Mouse (Mus musculus): ENCODE data around the gene Grb2. TPM values are rescaled to one million over a fixed set of nuclear protein-coding genes. Genes with fewer than 3 reads are reported as not detected.

The Grb2 gene
- polyA plus RNA-seq, 2 experiments, result 22.4 to 26.0 TPM

DNA sequence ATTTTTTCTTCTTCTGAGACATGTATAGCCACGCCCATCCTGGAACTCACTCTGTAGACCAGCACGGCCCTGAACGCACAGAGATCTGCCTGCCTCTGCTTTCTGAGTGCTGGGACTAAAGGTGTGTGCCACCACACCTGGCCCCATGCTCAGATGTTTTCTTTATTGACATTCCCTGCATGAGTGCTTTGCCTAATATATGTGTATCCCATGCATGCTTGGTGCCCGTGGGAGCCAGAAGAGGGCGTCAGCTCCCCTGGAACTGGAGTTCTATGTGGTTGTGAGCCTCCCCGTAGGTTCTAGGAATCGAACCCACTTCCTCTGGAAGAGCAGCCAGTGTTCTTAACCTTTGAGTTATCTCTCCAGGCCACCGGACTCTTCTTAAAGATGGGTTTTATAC lies 73.4 kb downstream of the Grb2 start:
- Histone ChIP-seq H3K4me3 (ENCODE audit: insufficient read depth in 1 of 2, low read depth in 2 of 2, low read length in 2 of 2) (no peak overlapping the region), H3K27ac (no peak overlapping the region), H3K27me3 (ENCODE audit: control insufficient read depth, insufficient read depth, low read length) (no peaks in the 10 kb centered on the region), H3K9me3 (ENCODE audit: control insufficient read depth, low read length) (no peaks in the 10 kb centered on the region), H3K36me3 (replicated peaks; ENCODE audit: control insufficient read depth, insufficient read depth, low read depth) (no peaks in the 10 kb centered on the region), H3K9ac (replicated peaks) (no peak overlapping the region), H3K4me2 (ENCODE audit: low read depth) (no peak overlapping the region), H3K4me1 (replicated peaks; ENCODE audit: control insufficient read depth in 2 of 2, insufficient read depth in 2 of 2, low read length in 1 of 2) (peaks cover 0 to 6% of the 10 kb centered on the region in 2 experiments; a peak in 2 of 4 replicates)
- TF ChIP-seq CTCF (IDR thresholded peaks at IDR 0.05; ENCODE audit: low read depth), result no peak
- WGBS (ENCODE audit: insufficient replicate concordance), result 55% methylated on average over 8 of the region's 8 CpGs
- ATAC-seq (ENCODE audit: insufficient read depth) (no peak), DNase-seq (ENCODE audit: low read depth in 3 of 3, low spot score in 3 of 3) (no peak)

DNA sequence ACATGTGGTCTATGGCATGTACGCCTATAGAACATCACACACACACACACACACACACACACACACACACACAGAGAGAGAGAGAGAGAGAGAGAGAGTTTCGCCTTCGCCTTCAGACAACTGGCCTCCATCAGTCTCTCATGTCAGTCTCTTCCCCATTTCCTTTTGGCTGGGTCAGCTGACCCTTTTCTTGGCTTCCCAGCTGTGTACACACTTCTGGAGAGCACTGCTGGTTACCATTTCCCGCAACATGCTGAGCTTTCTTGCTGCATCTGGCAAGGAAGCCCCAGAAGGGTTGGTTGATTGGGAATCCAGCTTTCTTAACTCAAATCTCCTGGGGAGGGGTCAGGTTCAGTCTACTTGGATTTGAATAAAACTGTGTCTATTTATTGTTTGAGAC lies 74.3 kb downstream of the Grb2 start:
- no peak for ATAC-seq (ENCODE audit: insufficient read depth)
- no peak overlapping the region for H3K9ac ChIP-seq (replicated peaks)
- no peak overlapping the region for H3K27ac ChIP-seq
- TF ChIP-seq CTCF (IDR thresholded peaks at IDR 0.05; ENCODE audit: low read depth), result no peak
- no peak for TF ChIP-seq EP300 (IDR thresholded peaks at IDR 0.05; ENCODE audit: low read depth)
- WGBS (ENCODE audit: insufficient replicate concordance), result 73% methylated on average over 4 of the region's 4 CpGs
- H3K36me3 ChIP-seq (replicated peaks; ENCODE audit: control insufficient read depth, insufficient read depth, low read depth), result no peaks in the 10 kb centered on the region
- H3K4me3 ChIP-seq (ENCODE audit: insufficient read depth in 1 of 2, low read depth in 2 of 2, low read length in 2 of 2), result no peak overlapping the region
- no peaks in the 10 kb centered on the region for H3K9me3 ChIP-seq (ENCODE audit: control insufficient read depth, low read length)
- no peaks in the 10 kb centered on the region for H3K27me3 ChIP-seq (ENCODE audit: control insufficient read depth, insufficient read depth, low read length)
- H3K4me1 ChIP-seq (replicated peaks; ENCODE audit: control insufficient read depth in 2 of 2, insufficient read depth in 2 of 2, low read length in 1 of 2), result peaks cover 0 to 6% of the 10 kb centered on the region in 2 experiments; a peak in 1 of 4 replicates
- no peak for DNase-seq (ENCODE audit: low read depth in 3 of 3, low spot score in 3 of 3)
- no peak overlapping the region for H3K4me2 ChIP-seq (ENCODE audit: low read depth)

DNA sequence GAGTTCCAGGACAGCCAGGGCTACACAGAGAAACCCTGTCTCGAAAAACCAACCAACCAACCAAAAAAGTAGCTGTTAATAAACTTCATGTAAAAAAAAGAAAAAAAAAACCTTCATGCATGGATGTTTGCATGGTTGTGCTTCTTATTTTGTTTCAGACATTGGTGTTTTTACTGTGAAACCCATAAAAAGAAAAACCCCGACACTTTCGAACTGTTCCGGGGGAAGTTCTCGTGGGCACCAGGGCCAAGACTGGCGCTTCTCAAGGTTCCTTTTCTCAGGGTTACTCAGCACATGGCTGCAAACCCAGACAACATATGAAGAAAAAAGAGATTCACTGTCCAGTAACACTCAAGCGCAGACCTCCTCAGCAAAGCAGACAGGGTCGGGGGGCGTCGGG lies 75.5 kb downstream of the Grb2 start:
- Histone ChIP-seq H3K4me3 (ENCODE audit: insufficient read depth in 1 of 2, low read depth in 2 of 2, low read length in 2 of 2) (no peak overlapping the region), H3K36me3 (replicated peaks; ENCODE audit: control insufficient read depth, insufficient read depth, low read depth) (no peaks in the 10 kb centered on the region), H3K27ac (no peak overlapping the region), H3K4me2 (ENCODE audit: low read depth) (no peak overlapping the region), H3K9me3 (ENCODE audit: control insufficient read depth, low read length) (no peaks in the 10 kb centered on the region), H3K9ac (replicated peaks) (no peak overlapping the region), H3K27me3 (ENCODE audit: control insufficient read depth, insufficient read depth, low read length) (no peaks in the 10 kb centered on the region), H3K4me1 (replicated peaks; ENCODE audit: control insufficient read depth in 2 of 2, insufficient read depth in 2 of 2, low read length in 1 of 2) (peaks cover 0 to 9% of the 10 kb centered on the region in 2 experiments; a peak in 2 of 4 replicates)
- ATAC-seq (ENCODE audit: insufficient read depth), result no peak
- TF ChIP-seq CTCF (IDR thresholded peaks at IDR 0.05; ENCODE audit: low read depth), result no peak
- TF ChIP-seq EP300 (IDR thresholded peaks at IDR 0.05; ENCODE audit: low read depth), result no peak
- DNase-seq (ENCODE audit: low read depth in 3 of 3, low spot score in 3 of 3), result no peak
- WGBS (ENCODE audit: insufficient replicate concordance), result 71% methylated on average over 10 of the region's 10 CpGs

DNA sequence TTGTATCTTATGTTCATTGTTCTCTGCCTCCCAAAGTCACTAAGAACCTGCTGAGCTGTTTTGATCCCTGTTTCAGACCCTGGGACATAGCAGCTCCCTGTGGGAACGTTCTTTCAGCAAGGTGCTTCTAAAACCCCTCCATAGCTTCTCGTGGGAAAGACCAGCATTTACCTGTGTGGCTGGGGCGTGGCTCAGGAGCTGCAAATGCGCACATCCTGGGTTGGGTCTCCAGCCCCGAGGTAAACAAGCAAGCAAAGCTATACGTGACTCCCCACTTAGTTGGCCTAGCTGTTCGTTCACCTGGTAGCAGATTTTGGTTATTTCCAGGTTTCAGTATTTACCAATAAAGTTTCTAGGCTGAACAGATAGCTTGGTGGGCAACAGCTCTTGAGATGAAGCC lies 76.2 kb downstream of the Grb2 start:
- H3K27ac ChIP-seq, result no peak overlapping the region
- H3K9ac ChIP-seq (replicated peaks), result no peak overlapping the region
- H3K36me3 ChIP-seq (replicated peaks; ENCODE audit: control insufficient read depth, insufficient read depth, low read depth), result no peaks in the 10 kb centered on the region
- H3K4me1 ChIP-seq (replicated peaks; ENCODE audit: control insufficient read depth in 2 of 2, insufficient read depth in 2 of 2, low read length in 1 of 2), result peaks cover 0 to 10% of the 10 kb centered on the region in 2 experiments; a peak in 2 of 4 replicates
- no peaks in the 10 kb centered on the region for H3K9me3 ChIP-seq (ENCODE audit: control insufficient read depth, low read length)
- H3K4me2 ChIP-seq (ENCODE audit: low read depth), result no peak overlapping the region
- ATAC-seq (ENCODE audit: insufficient read depth), result no peak
- 63% methylated on average over 7 of the region's 7 CpGs for WGBS (ENCODE audit: insufficient replicate concordance)
- TF ChIP-seq EP300 (IDR thresholded peaks at IDR 0.05; ENCODE audit: low read depth), result no peak
- no peak for TF ChIP-seq CTCF (IDR thresholded peaks at IDR 0.05; ENCODE audit: low read depth)
- no peaks in the 10 kb centered on the region for H3K27me3 ChIP-seq (ENCODE audit: control insufficient read depth, insufficient read depth, low read length)
- no peak for DNase-seq (ENCODE audit: low read depth in 3 of 3, low spot score in 3 of 3)
- no peak overlapping the region for H3K4me3 ChIP-seq (ENCODE audit: insufficient read depth in 1 of 2, low read depth in 2 of 2, low read length in 2 of 2)

DNA sequence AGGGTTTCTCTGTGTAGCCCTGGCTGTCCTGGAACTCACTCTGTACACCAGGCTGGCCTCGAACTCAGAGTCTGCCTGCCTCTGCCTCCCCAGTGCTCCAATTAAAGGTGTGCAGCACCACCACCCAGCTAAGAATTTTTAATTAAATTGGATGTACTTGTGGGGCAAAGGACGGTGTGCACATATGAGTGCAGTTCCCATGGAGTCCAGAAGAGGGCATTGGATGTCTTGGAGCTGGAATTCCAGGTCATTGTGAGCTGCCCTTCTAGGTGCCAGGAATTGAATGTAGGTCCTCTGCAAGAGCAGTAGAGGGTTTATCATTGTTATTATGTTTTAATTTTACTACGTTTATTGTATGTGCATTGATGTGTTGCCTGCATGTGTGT lies 76.9 kb downstream of the Grb2 start:
- peak in 1 of 3 experiments; percentile 47 for DNase-seq (ENCODE audit: low read depth in 3 of 3, low spot score in 3 of 3)
- H3K4me2 ChIP-seq (ENCODE audit: low read depth), result peak overlapping the region; percentile 7

More for the DNA sequence above, 76.9 kb downstream of the Grb2 start:
- peak; percentile 79 for TF ChIP-seq CTCF (IDR thresholded peaks at IDR 0.05; ENCODE audit: low read depth)
- no peak for TF ChIP-seq EP300 (IDR thresholded peaks at IDR 0.05; ENCODE audit: low read depth)
- Histone ChIP-seq H3K27me3 (ENCODE audit: control insufficient read depth, insufficient read depth, low read length) (no peaks in the 10 kb centered on the region), H3K36me3 (replicated peaks; ENCODE audit: control insufficient read depth, insufficient read depth, low read depth) (no peaks in the 10 kb centered on the region), H3K4me1 (replicated peaks; ENCODE audit: control insufficient read depth in 2 of 2, insufficient read depth in 2 of 2, low read length in 1 of 2) (peaks cover 0 to 14% of the 10 kb centered on the region in 2 experiments; a peak in 3 of 4 replicates), H3K9ac (replicated peaks) (no peak overlapping the region), H3K4me3 (ENCODE audit: insufficient read depth in 1 of 2, low read depth in 2 of 2, low read length in 2 of 2) (no peak overlapping the region), H3K9me3 (ENCODE audit: control insufficient read depth, low read length) (no peaks in the 10 kb centered on the region), H3K27ac (no peak overlapping the region)
- 20% methylated on average over 3 of the region's 3 CpGs for WGBS (ENCODE audit: insufficient replicate concordance)
- no peak for ATAC-seq (ENCODE audit: insufficient read depth)

Measured in liver, embryonic 14.5 days (tissue).